Mouse (Mus musculus): ENCODE data around the gene Cmtm6. TPM values are rescaled to one million over a fixed set of nuclear protein-coding genes. Genes with fewer than 3 reads are reported as not detected.
A peak's percentile ranks its signal among the peaks of the same experiment; 100 is the strongest.
"Not testable (repeated sequence)": the region's sequence is repeated elsewhere in the genome, so short reads cannot be mapped to it uniquely, and the experiment has no call there.

Cmtm6 gene
- total RNA-seq, 2 experiments from 2014 or later = 6.5 to 6.7 TPM

DNA sequence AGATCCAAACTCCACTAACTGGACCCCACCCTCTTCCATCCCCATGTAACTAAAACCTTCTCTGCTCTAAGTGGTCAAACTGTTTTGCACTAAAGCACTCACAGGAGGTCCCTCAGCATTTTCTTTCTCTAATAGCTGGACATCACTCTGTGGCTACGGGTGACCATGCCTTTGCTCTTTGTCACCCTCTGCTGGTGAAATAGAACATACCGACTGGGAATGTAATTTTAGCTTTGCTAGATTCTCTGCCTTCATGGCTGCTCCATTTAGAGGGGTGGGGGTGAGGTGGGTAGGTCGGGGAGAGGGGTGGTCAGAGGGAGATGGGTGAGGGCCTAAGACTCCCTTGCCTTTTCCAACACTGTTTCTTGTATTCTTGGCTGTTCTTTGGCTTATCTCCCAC, 3.6 kb upstream of the Cmtm6 start:
- intact Hi-C loops (cut with DNase I) = loop anchor here (1.0 to 5.0 kb wide), 2 partner anchors 40 to 78 kb away; partner anchors contain the start of gene Dync1li1
- DNase-seq = no peak

DNA sequence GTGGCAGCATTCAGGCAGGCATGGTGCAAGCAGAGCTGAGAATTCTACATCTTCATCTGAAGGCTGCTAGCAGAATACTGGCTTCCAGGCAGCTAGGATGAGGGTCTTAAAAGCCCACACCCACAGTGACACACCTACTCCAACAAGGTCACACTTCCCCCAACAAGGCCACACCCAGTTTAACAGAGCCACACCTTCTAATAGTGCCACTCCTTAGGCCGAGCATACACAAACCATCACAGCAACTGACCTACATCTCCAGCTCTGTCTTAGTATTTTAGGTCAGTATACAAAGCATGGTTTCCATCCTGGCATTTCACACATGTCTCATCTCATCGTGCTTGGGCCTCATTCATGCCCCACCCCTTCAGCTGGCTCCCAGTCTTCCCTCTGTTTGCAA, 2.5 kb upstream of the Cmtm6 start:
- intact Hi-C loops (cut with DNase I) = loop anchor here (5.0 kb wide), 1 partner anchor 41 kb away; the partner anchor contains the start of gene Dync1li1
- not testable (repeated sequence) for DNase-seq

- intact Hi-C loops (cut with DNase I) = loop anchor here (5.0 kb wide), 1 partner anchor 43 kb away; the partner anchor contains the start of gene Dync1li1
- DNase-seq = no peak
Measured at GRCm38 (mm10) chr9:114729911-114730805, 758 bp upstream of the Cmtm6 start.

GRCm38 (mm10) chr9:114731871-114732682, 1.2 kb downstream of the Cmtm6 start:
- intact Hi-C loops (cut with DNase I) = no loop called here
- no peak for DNase-seq

DNA sequence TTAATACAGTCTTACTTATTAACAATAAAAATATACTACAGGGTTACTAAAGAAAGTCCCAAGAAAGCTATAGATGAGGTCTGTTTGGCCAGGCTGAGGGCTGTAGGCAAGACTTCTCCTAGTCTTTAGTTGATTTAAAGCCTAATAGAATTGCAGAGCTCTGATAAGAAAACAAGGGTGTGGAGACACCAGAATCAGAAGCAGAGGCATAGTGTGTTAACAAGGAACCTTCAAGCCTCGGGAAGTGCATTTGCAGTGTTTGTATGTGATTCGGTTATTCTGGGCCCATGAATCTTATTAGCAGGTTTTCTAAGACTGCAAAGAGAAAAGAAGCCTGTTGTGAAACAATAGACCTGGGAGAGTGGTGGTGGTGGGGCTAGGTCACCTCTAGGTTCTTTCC, 2.3 kb downstream of the Cmtm6 start:
- intact Hi-C loops (cut with DNase I) = no loop called here
- DNase-seq = no peak

DNA sequence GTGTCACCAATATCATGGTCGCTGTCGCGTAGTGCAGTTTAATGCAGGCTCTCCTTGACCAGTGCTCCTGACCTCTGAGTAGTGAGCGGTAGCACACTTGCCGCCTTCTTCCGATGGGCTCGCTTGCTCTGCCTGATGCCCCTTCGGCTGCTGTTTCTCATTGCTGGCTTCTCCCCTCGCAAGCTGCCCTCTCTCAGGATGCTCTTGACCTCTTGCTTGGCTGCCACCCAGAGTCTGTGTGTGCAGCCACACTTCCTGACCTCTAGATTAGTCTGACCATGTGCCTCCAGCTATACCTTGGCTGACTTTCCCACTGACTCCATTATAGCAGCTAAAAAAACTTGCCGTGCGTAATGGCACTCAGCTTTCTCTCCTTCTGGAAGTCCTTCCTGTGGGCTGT, 5.5 kb downstream of the Cmtm6 start:
- DNase-seq = no peak
- intact Hi-C loops (cut with DNase I) = no loop called here

DNA sequence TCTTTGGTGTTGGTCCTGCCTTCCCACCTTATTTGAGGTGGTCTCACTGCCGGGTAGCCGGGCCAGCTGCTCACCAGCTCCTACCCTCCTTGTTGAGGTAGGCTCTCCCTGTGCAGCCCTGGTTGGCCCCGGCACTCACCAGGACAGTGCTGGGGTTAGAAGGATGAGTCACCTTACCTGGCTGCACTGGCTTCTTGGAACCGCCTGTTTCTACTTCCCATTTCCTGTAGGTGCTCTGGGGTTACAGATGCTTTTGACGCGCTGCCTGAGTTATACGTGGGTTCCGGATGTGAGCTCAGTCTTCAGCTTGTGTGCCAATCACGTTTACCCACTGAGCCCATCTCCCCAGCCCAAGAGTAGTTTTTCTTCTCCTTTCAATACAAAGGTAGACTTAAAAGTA, 9.4 kb downstream of the Cmtm6 start:
- intact Hi-C loops (cut with DNase I) = no loop called here
- DNase-seq = no peak

DNA sequence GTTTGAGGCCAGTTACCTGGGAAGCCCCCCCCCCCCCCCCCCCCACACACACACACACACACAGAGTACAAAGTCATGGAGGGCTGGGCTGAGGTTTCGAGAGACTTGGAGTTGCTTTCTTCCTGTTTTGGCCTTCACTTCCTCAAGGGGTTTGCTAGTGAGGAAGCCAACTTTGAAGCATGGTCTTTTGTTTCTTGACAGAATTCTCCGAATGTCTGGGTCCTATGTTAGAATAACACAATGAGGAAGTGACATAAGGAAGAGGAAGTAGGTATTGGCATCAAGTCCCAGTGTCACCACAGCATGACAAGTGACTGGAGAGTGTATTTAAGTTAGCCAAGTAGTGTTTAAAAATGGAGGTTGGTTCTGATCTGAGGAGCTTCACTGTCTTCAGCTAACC, 11.8 kb downstream of the Cmtm6 start:
- DNase-seq = no peak
- intact Hi-C loops (cut with DNase I) = no loop called here

GRCm38 (mm10) chr9:114745163-114745562, 14.2 kb downstream of the Cmtm6 start:
- no peak for DNase-seq

DNA sequence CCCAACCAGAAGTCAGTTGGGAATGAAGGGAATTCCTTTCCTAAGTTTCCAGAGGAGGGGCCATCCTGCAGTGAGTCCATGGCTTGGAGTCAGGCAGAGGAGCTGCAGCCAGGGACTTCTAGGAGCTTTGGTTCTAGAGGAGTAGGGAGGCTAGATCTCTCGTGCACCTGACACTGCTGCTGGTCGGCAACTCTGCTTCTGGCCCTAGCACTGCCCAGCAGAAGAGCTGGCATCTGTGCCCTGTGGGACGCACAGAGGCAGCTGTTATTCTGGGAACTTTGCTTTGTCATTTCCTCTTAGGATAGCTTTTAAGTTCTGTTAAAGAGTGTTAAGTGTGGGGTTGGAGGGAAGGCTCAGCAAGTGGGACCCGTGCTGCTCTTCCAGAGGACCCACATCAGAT, 14.7 kb downstream of the Cmtm6 start:
- DNase-seq = no peak
- intact Hi-C loops (cut with DNase I) = no loop called here

More at GRCm38 (mm10) chr9:114745163-114745562, 14.2 kb downstream of the Cmtm6 start:
- intact Hi-C loops (cut with DNase I) = no loop called here

DNA sequence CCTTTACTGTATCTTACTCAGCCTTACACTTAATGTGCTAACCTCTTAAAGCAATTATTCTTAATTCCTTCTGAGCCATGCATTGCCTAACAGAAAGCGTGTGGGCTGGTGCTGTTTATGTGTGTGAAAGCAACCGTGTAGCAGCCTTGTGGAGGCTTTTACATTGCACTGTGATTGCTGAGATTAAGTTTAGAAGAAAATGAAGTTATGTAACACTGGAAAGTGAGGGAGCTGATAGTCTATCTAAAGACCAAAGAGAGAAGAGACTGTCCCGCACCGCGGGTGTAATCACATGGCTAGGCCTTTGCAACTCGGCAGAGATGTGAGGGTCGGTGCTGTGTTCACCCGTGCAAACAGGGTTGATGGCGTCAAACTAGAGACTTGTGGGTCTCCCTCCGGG, 16.1 kb downstream of the Cmtm6 start:
- intact Hi-C loops (cut with DNase I) = no loop called here
- no peak for DNase-seq

GRCm38 (mm10) chr9:114747466-114747865, 16.6 kb downstream of the Cmtm6 start:
- intact Hi-C loops (cut with DNase I) = no loop called here
- no peak for DNase-seq

- intact Hi-C loops (cut with DNase I) = loop anchor here (5.0 kb wide), 1 partner anchor 46 kb away; no protein-coding TSS in a partner anchor
- DNase-seq = no peak
Measured at GRCm38 (mm10) chr9:114751582-114751981, 20.7 kb downstream of the Cmtm6 start.

- intact Hi-C loops (cut with DNase I) = loop anchor here (5.0 kb wide), 1 partner anchor 45 kb away; no protein-coding TSS in a partner anchor
- DNase-seq = no peak
Measured at GRCm38 (mm10) chr9:114752311-114752710, 21.4 kb downstream of the Cmtm6 start.

GRCm38 (mm10) chr9:114752863-114753484, 22.1 kb downstream of the Cmtm6 start:
- DNase-seq = peak; percentile 88
- intact Hi-C loops (cut with DNase I) = loop anchor here (5.0 kb wide), 1 partner anchor 44 kb away; no protein-coding TSS in a partner anchor

DNA sequence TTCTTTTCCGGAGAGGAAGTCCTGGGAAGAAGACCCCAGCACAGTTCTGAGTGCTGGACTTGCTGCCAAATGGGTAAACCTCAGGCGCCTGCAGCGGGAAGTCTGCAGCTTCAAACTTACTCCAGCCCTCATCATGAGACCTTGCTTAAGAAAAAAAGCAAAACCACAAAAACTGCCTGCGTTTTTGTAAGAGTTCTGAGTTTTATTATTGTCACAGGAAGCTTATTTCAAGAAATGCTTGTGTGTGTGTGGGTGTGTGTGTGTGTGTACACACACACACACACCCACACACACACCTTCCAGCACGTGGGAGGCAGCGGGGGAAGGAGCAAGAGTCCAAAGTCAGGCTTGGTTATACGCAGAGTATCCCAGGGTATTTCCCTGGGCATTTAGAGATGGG, 27.4 kb downstream of the Cmtm6 start:
- no peak for DNase-seq
- intact Hi-C loops (cut with DNase I) = no loop called here

GRCm38 (mm10) chr9:114758801-114759200, 27.9 kb downstream of the Cmtm6 start:
- no peak for DNase-seq
- intact Hi-C loops (cut with DNase I) = no loop called here

DNA sequence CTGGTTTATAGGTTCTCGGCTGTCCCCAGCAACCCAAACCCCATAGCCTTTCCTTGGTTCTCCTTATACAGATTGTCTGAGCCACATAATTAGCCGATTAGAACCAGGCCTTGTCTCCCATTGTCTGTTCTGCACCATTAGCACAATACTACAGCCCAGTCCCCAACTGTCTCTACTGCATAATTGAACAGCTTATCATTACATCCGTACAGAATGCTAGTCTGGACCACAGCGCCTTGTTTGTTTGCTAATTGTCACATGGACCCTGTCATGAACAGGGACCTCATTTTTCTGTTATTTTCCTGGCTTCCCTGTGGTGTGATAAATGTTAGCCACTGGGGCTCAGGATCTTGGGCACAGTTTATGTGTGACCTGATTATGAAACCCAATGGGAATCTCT, 29.0 kb downstream of the Cmtm6 start:
- intact Hi-C loops (cut with DNase I) = no loop called here
- DNase-seq = no peak

GRCm38 (mm10) chr9:114760353-114760752, 29.4 kb downstream of the Cmtm6 start:
- intact Hi-C loops (cut with DNase I) = no loop called here
- no peak for DNase-seq

DNA sequence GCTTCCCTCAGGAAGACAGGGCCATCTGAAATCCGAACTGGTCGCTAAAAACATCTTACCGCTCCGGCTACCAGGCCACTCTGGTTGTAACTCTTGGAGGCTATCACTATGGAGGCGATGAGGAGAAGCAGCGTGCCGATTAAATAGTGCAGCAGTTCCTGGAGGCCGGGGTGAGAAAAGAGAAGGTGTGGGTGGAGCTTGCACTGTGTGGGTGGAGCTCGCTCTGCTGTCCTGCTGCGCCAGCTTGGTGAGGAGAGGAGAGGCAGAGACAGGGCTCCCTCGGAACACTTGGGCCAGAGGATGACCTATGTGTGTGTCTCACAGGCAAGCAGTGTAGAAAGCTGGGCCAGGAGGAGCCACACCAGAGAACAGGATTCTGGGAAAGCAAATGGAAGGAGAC, 30.9 kb downstream of the Cmtm6 start:
- intact Hi-C loops (cut with DNase I) = no loop called here
- no peak for DNase-seq

DNA sequence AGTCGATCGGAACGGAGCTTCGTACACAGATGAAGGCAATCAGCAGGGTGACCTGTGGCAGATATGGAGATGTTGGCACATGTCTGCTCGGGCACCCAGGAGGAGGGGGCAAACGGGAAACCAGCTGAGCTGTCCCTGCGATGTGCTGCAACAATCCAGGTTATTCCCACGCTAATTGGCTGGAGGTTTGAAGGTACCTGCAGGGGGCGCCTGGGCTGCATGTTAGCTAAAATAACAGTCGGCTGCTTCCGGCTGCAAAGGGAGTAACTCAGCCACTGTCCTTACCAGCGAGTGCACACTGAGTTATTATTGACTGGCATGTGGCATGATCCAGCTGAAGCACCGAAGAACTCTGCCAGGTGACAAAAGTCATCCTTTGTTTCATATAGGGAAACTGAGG, 32.4 kb downstream of the Cmtm6 start:
- intact Hi-C loops (cut with DNase I) = no loop called here
- DNase-seq = no peak

All from gastrocnemius, postnatal 36 days (tissue).